Mouse (Mus musculus) myocyte (in vitro differentiated cells): ENCODE results near the gene Slc25a21.

Experiments used
- CEBPB ChIP-seq: IDR thresholded peaks from 2 replicates; pipeline ENCODE4 v1.6.1; 2011; ENCODE audit warnings: mild to moderate bottlenecking, moderate library complexity; ENCODE audit not compliant: poor library complexity, insufficient read depth, severe bottlenecking
- E2F4 ChIP-seq: IDR thresholded peaks from one replicate; pipeline ENCODE4 v1.6.1; 2011; ENCODE audit warnings: mild to moderate bottlenecking, control low read depth, moderate library complexity; ENCODE audit not compliant: insufficient read depth
- MAX ChIP-seq: IDR thresholded peaks from one replicate; pipeline ENCODE4 v1.6.1; 2011; ENCODE audit warnings: low read depth, mild to moderate bottlenecking, control low read depth
- MYOD1 ChIP-seq, 3 experiments: IDR thresholded peaks; one replicate each; pipeline ENCODE4 v1.6.1; 2011; ENCODE audit warnings: control low read depth in 2 of 3, low read depth in 2 of 3, mild to moderate bottlenecking in 2 of 3, moderate library complexity in 1 of 3; ENCODE audit not compliant: insufficient read length in 2 of 3, control insufficient read depth in 1 of 3
- POLR2A ChIP-seq: IDR thresholded peaks from one replicate; pipeline ENCODE4 v1.6.1; 2011; ENCODE audit warnings: low read depth, mild to moderate bottlenecking, control low read depth, moderate library complexity; ENCODE audit not compliant: insufficient read length
- POLR2AphosphoS2 ChIP-seq: IDR thresholded peaks from one replicate; pipeline ENCODE4 v1.6.1; 2011; ENCODE audit warnings: low read depth, control low read depth; ENCODE audit not compliant: insufficient read length
- TCF12 ChIP-seq: IDR thresholded peaks from one replicate; pipeline ENCODE4 v1.6.1; 2011; ENCODE audit warnings: mild to moderate bottlenecking, control low read depth; ENCODE audit not compliant: poor library complexity, insufficient read depth, severe bottlenecking
- USF1 ChIP-seq: IDR thresholded peaks from one replicate; pipeline ENCODE4 v1.6.1; 2011; ENCODE audit warnings: low read depth, mild to moderate bottlenecking, control low read depth, moderate library complexity

GRCm38 (mm10) chr12:57201901-57202300 lies 4.6 kb upstream of the Slc25a21 start:
- no peak for TF ChIP-seq POLR2A
- TF ChIP-seq USF1: no peak
- no peak for TF ChIP-seq E2F4
- TF ChIP-seq CEBPB: no peak
- no peak for TF ChIP-seq TCF12
- TF ChIP-seq MAX: no peak
- TF ChIP-seq POLR2AphosphoS2: no peak
- no peak for TF ChIP-seq MYOD1 (IDR thresholded peaks at IDR 0.05; ENCODE audit: control insufficient read depth in 1 of 3, insufficient read length in 2 of 3, low read depth in 2 of 3)
